Mouse (Mus musculus) liver, embryonic 14.5 days (tissue): ENCODE data around the gene Actbl2. TPM values are rescaled to one million over a fixed set of nuclear protein-coding genes. Genes with fewer than 3 reads are reported as not detected.

ENCODE experiments used
- ATAC-seq: fragments of 200-750 bp; cut with Nextera tagmentation; 2 replicates; pipeline ENCODE4 v1.8.0; 2017; ENCODE audit warnings: moderate number of reproducible peaks, mild to moderate bottlenecking, moderate library complexity; ENCODE audit not compliant: insufficient read depth
- DNase-seq, 3 experiments: peaks; one replicate each; pipeline ENCODE4 v3.0.0-alpha.2; 2012 to 2013; ENCODE audit warnings: low read depth in 3 of 3, low spot score in 3 of 3
- H3K27ac ChIP-seq: fragments of 300-500 bp; sonication (generic); 2 replicates; pipeline ENCODE4 v1.5.1; 2014; ENCODE audit warnings: moderate library complexity, mild to moderate bottlenecking, control low read depth, inconsistent platforms
- H3K27me3 ChIP-seq: fragments of 300-500 bp; sonication (generic); 2 replicates; pipeline ENCODE4 v1.6.1; 2014; ENCODE audit warnings: mild to moderate bottlenecking, low read length, moderate library complexity; ENCODE audit not compliant: control insufficient read depth, insufficient read depth
- H3K36me3 ChIP-seq: fragments of 300-500 bp; sonication (generic); replicated peaks from 2 replicates; pipeline ENCODE4 v1.6.1; 2014; ENCODE audit warnings: low read depth; ENCODE audit not compliant: control insufficient read depth, insufficient read depth
- H3K4me1 ChIP-seq, 2 experiments: fragments of 200-500 bp in 1 of 2; fragments of 300-500 bp in 1 of 2; sonication (generic) in 1 of 2; replicated peaks; 2 replicates each; pipeline ENCODE4 v1.6.1; 2012 to 2014; ENCODE audit warnings: antibody characterized with exemption in 1 of 2, inconsistent platforms in 1 of 2, low read length in 1 of 2; ENCODE audit not compliant: control insufficient read depth in 2 of 2, insufficient read depth in 2 of 2
- H3K4me2 ChIP-seq: fragments of 300-500 bp; sonication (generic); 2 replicates; pipeline ENCODE4 v1.6.1; 2014; ENCODE audit warnings: low read depth, mild to moderate bottlenecking, control low read depth, moderate library complexity
- H3K4me3 ChIP-seq, 2 experiments: fragments of 200-500 bp in 1 of 2; fragments of 300-500 bp in 1 of 2; sonication (generic) in 1 of 2; 2 replicates each; pipeline ENCODE4 v1.5.1; 2012 to 2014; ENCODE audit warnings: low read depth in 2 of 2, low read length in 2 of 2, mild to moderate bottlenecking in 2 of 2, control low read depth in 1 of 2, inconsistent platforms in 1 of 2, moderate library complexity in 1 of 2; ENCODE audit not compliant: insufficient read depth in 1 of 2
- H3K9ac ChIP-seq: fragments of 300-500 bp; sonication (generic); replicated peaks from 2 replicates; pipeline ENCODE4 v1.6.1; 2014; ENCODE audit warnings: mild to moderate bottlenecking, control low read depth, moderate library complexity
- H3K9me3 ChIP-seq: fragments of 300-500 bp; sonication (generic); 2 replicates; pipeline ENCODE4 v1.6.1; 2016; ENCODE audit warnings: low read length, mixed read lengths; ENCODE audit not compliant: control insufficient read depth
- CTCF ChIP-seq: IDR thresholded peaks from 2 replicates; pipeline ENCODE4 v1.5.1; 2016; ENCODE audit warnings: antibody characterized with exemption, low read depth, control low read depth
- EP300 ChIP-seq: IDR thresholded peaks from 2 replicates; pipeline ENCODE4 v1.6.1; 2016; ENCODE audit warnings: antibody characterized with exemption, low read depth
- WGBS: fragments of 180-500 bp; shearing (Covaris S2); extraction: QIAGEN DNeasy Blood & Tissue Kit; methylation state at CpG from one replicate; pipeline ENCODE4 v1.1.7; 2014; ENCODE audit not compliant: insufficient replicate concordance; 5-methylcytosine and 5-hydroxymethylcytosine counted together
- polyA plus RNA-seq, 2 experiments: library from polyadenylated mRNA; depleted of rRNA in 1 of 2; stranded (reverse) in 1 of 2; unstranded in 1 of 2; fragments of >200 nt; fragmentation: Nextera tagmentation in 1 of 2; extraction: Ambion mirVana in 1 of 2; gene quantifications; 2 replicates each; pipeline versions ENCODE4 v1.2.1 to v1.2.3; 2012 to 2014

Gene Actbl2
- polyA plus RNA-seq, 2 experiments, result not detected

GRCm38 (mm10) chr13:111266855-111267254 lies 12.0 kb downstream of the Actbl2 start:
- TF ChIP-seq EP300, result no peak
- TF ChIP-seq CTCF, result no peak
- 71% methylated on average over 5 of the region's 5 CpGs for WGBS

GRCm38 (mm10) chr13:111268992-111269391 lies 14.2 kb downstream of the Actbl2 start:
- Histone ChIP-seq H3K4me2 (no peak overlapping the region), H3K36me3 (no peaks in the 10 kb centered on the region), H3K4me1 (no peaks in the 10 kb centered on the region), H3K27me3 (no peaks in the 10 kb centered on the region), H3K9ac (no peak overlapping the region), H3K9me3 (no peaks in the 10 kb centered on the region), H3K4me3 (no peak overlapping the region), H3K27ac (no peak overlapping the region)
- 61% methylated on average over 5 of the region's 5 CpGs for WGBS
- no peak for TF ChIP-seq CTCF
- no peak for TF ChIP-seq EP300
- DNase-seq, result no peak
- ATAC-seq, result no peak

More at GRCm38 (mm10) chr13:111266855-111267254, 12.0 kb downstream of the Actbl2 start:
- DNase-seq, result no peak
- Histone ChIP-seq H3K27me3 (no peaks in the 10 kb centered on the region), H3K4me1 (no peaks in the 10 kb centered on the region), H3K9me3 (no peaks in the 10 kb centered on the region), H3K27ac (no peak overlapping the region), H3K4me3 (no peak overlapping the region), H3K4me2 (no peak overlapping the region), H3K36me3 (no peaks in the 10 kb centered on the region), H3K9ac (no peak overlapping the region)
- no peak for ATAC-seq

- no peak for ATAC-seq
- Histone ChIP-seq H3K4me2 (no peak overlapping the region), H3K9me3 (no peaks in the 10 kb centered on the region), H3K27me3 (no peaks in the 10 kb centered on the region), H3K27ac (no peak overlapping the region), H3K4me1 (no peaks in the 10 kb centered on the region), H3K4me3 (no peak overlapping the region), H3K36me3 (no peaks in the 10 kb centered on the region), H3K9ac (no peak overlapping the region)
- TF ChIP-seq EP300 (no peak), CTCF (no peak)
- DNase-seq, result no peak
- WGBS, result 31% methylated on average over 13 of the region's 13 CpGs
Observed at GRCm38 (mm10) chr13:111269789-111270335, 15.0 kb downstream of the Actbl2 start.

GRCm38 (mm10) chr13:111271868-111272267 lies 17.1 kb downstream of the Actbl2 start:
- H3K36me3 ChIP-seq, result no peaks in the 10 kb centered on the region
- no peak for TF ChIP-seq EP300
- no peak overlapping the region for H3K4me2 ChIP-seq
- H3K4me1 ChIP-seq, result no peaks in the 10 kb centered on the region
- no peak overlapping the region for H3K9ac ChIP-seq
- H3K4me3 ChIP-seq, result no peak overlapping the region
- 64% methylated on average over 8 of the region's 8 CpGs for WGBS
- no peak overlapping the region for H3K27ac ChIP-seq
- DNase-seq (no peak), ATAC-seq (no peak)
- H3K27me3 ChIP-seq, result no peaks in the 10 kb centered on the region
- no peaks in the 10 kb centered on the region for H3K9me3 ChIP-seq

- H3K9me3 ChIP-seq, result no peaks in the 10 kb centered on the region; the same call in 1 of the 2 replicates
- no peak overlapping the region for H3K4me2 ChIP-seq
- H3K9ac ChIP-seq, result no peak overlapping the region
- no peak for DNase-seq
- no peaks in the 10 kb centered on the region for H3K4me1 ChIP-seq
- ATAC-seq, result no peak
- no peak for TF ChIP-seq EP300
- TF ChIP-seq CTCF, result no peak
- no peak overlapping the region for H3K27ac ChIP-seq
- 37% methylated on average over 10 of the region's 10 CpGs for WGBS
- no peaks in the 10 kb centered on the region for H3K36me3 ChIP-seq
- H3K4me3 ChIP-seq, result no peak overlapping the region
- H3K27me3 ChIP-seq, result no peaks in the 10 kb centered on the region
Observed at GRCm38 (mm10) chr13:111286461-111287385, 31.9 kb downstream of the Actbl2 start.
